Mouse (Mus musculus) hindbrain, embryonic 16.5 days (tissue): ENCODE measurements around the gene Sirt6. TPM values are rescaled to one million over a fixed set of nuclear protein-coding genes. Genes with fewer than 3 reads are reported as not detected.
"Not testable (repeated sequence)": the region's sequence is repeated elsewhere in the genome, so short reads cannot be mapped to it uniquely, and the experiment has no call there.

Source experiments
- ATAC-seq: fragments of 200-750 bp; cut with Nextera tagmentation; 2 replicates; pipeline ENCODE4 v1.8.0; 2017; ENCODE audit warnings: moderate TSS enrichment, moderate library complexity
- H3K27ac ChIP-seq: fragments of 300-500 bp; sonication (generic); 2 replicates; pipeline ENCODE4 v1.5.1; 2014; ENCODE audit warnings: low read depth, mild to moderate bottlenecking, control low read depth, low read length, moderate library complexity
- H3K27me3 ChIP-seq: fragments of 300-500 bp; sonication (generic); replicated peaks from 2 replicates; pipeline ENCODE4 v1.6.1; 2014; ENCODE audit warnings: low read length; ENCODE audit not compliant: control insufficient read depth, insufficient read depth
- H3K36me3 ChIP-seq: fragments of 300-500 bp; sonication (generic); 2 replicates; pipeline ENCODE4 v1.6.1; 2014; ENCODE audit warnings: mild to moderate bottlenecking, low read length, moderate library complexity, mixed read lengths; ENCODE audit not compliant: control insufficient read depth, insufficient read depth
- H3K4me1 ChIP-seq: fragments of 300-500 bp; sonication (generic); 2 replicates; pipeline ENCODE4 v1.6.1; 2014; ENCODE audit warnings: low read depth, low read length; ENCODE audit not compliant: control insufficient read depth, insufficient read depth
- H3K4me2 ChIP-seq: fragments of 300-500 bp; sonication (generic); 2 replicates; pipeline ENCODE4 v1.6.1; 2014; ENCODE audit warnings: mild to moderate bottlenecking, low read length, control low read depth, moderate library complexity
- H3K4me3 ChIP-seq: fragments of 300-500 bp; sonication (generic); 2 replicates; pipeline ENCODE4 v1.5.1; 2014; ENCODE audit warnings: mild to moderate bottlenecking, low read length, control low read depth, moderate library complexity
- H3K9ac ChIP-seq: fragments of 300-500 bp; sonication (generic); 2 replicates; pipeline ENCODE4 v1.6.1; 2014; ENCODE audit warnings: low read depth, mild to moderate bottlenecking, control low read depth, low read length, moderate library complexity
- H3K9me3 ChIP-seq: fragments of 300-500 bp; sonication (generic); 2 replicates; pipeline ENCODE4 v1.6.1; 2014; ENCODE audit warnings: mild to moderate bottlenecking, low read length, moderate library complexity; ENCODE audit not compliant: control insufficient read depth
- WGBS: fragments of 180-500 bp; shearing (Covaris S2); extraction: QIAGEN DNeasy Blood & Tissue Kit; methylation state at CpG from one replicate; pipeline ENCODE4 v1.1.7; 2014; 5-methylcytosine and 5-hydroxymethylcytosine counted together
- polyA plus RNA-seq: library from polyadenylated mRNA; unstranded; fragments of >200 nt; fragmentation: Nextera tagmentation; extraction: Ambion mirVana; gene quantifications from 2 replicates; pipeline ENCODE4 v1.2.1, GENCODE M21; 2015

Gene Sirt6
- polyA plus RNA-seq, 1 experiment from 2014 or later, result 35.8 TPM

GRCm38 (mm10) chr10:81643449-81644055 lies 16.0 kb upstream of the Sirt6 start:
- Histone ChIP-seq H3K9ac (peak overlapping the region; percentile 95), H3K4me2 (peak overlapping the region; percentile 92), H3K9me3 (no peaks in the 10 kb centered on the region), H3K36me3 (no peaks in the 10 kb centered on the region), H3K4me3 (peak overlapping the region; percentile 75), H3K4me1 (peaks cover 24% of the 10 kb centered on the region), H3K27ac (peak overlapping the region; percentile 97), H3K27me3 (no peaks in the 10 kb centered on the region)
- 1% methylated on average over 70 of the region's 75 CpGs for WGBS
- ATAC-seq, result peak; percentile 91

DNA sequence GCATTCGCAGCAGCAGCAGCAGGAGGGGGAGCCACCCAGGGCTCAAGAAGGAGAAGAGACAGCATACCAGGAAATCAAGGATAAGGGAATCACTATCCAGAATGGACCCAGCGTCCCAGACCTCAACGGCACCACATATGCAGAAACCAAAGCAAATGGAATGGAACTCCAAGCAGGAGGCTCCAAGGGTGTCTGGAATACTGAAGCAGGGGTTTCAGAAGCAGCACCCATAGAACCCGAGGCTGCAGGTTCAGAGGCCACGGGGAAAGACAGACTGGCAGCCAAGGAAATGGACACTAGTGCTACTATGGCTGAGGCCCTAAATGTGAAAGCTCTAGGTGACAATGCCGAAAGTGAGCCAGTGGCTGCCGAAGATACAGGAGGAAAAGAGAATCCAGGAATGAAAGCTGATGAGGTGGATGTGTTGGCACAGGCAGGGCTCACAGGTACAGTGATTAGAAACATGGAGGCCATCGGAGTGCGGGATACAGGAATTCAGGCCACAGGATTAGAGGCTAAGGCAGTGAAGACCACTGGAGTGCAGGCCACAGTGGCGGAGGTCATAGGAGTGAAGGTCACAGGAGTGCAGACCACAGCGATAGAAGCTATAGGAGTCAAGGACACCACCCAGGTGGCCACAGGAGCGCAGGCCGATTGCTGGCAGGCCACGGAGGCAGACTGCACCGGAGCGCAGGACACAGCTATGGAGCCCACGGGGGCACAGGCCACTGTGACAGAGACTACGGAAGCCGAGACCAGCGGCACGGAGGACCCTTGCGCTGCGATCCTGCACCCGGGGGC lies 15.3 kb upstream of the Sirt6 start:
- WGBS, result 21% methylated on average over 24 of the region's 24 CpGs
- ATAC-seq, result no peak; the same call in 1 of the 2 replicates

DNA sequence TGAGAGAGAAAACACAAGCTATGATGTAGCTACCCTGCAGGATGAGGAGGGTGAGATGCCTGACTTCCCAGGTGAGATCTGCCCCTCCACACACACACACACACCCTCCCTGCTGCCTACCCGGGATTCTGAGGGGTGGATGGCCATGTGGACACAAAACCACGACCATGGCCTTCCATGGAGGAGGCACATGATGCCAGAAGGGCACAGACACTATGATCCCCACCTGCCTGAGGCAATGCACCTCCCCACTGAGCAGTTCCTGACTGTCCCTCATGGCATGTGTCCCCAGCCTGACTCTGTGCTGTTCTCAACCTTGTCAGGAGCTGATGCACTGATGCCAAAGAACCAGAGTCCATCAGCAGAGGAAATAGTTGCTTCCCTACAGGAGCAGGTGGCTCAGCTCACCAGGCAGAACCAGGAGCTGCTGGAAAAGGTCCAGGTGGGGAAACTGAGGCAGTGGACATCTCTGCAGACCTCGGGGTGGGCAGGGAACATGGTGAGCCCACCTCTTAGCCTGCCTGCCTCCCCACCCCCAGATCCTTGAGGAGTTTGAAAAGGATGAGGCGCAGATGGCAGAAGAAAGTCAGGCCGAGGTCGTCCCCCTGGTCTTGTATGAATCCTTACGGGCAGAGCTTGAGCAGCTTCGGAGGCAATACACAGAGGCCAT lies 14.5 kb upstream of the Sirt6 start:
- 75% methylated on average over 8 of the region's 8 CpGs for WGBS
- no peaks in the 10 kb centered on the region for H3K27me3 ChIP-seq

More for the DNA sequence above, 15.3 kb upstream of the Sirt6 start:
- H3K4me2 ChIP-seq, result peak overlapping the region; percentile 92
- peaks cover 24% of the 10 kb centered on the region for H3K4me1 ChIP-seq
- H3K9me3 ChIP-seq, result no peaks in the 10 kb centered on the region
- H3K9ac ChIP-seq, result peak overlapping the region; percentile 95
- peak overlapping the region; percentile 75 for H3K4me3 ChIP-seq
- H3K27me3 ChIP-seq, result no peaks in the 10 kb centered on the region
- H3K27ac ChIP-seq, result peak overlapping the region; percentile 97
- no peaks in the 10 kb centered on the region for H3K36me3 ChIP-seq

GRCm38 (mm10) chr10:81641566-81641965 lies 14.0 kb upstream of the Sirt6 start:
- Histone ChIP-seq H3K4me3 (no peak overlapping the region), H3K9ac (no peak overlapping the region), H3K9me3 (no peaks in the 10 kb centered on the region), H3K4me2 (no peak overlapping the region; the same call in none of the 2 replicates), H3K27me3 (no peaks in the 10 kb centered on the region), H3K4me1 (peaks cover 24% of the 10 kb centered on the region), H3K36me3 (no peaks in the 10 kb centered on the region), H3K27ac (no peak overlapping the region)
- ATAC-seq, result no peak
- WGBS, result 85% methylated on average over 2 of the region's 2 CpGs

More for the DNA sequence above, 14.5 kb upstream of the Sirt6 start:
- Histone ChIP-seq H3K9ac (peak overlapping the region; percentile 95), H3K27ac (no peak overlapping the region), H3K36me3 (no peaks in the 10 kb centered on the region), H3K4me3 (peak overlapping the region; percentile 75), H3K9me3 (no peaks in the 10 kb centered on the region), H3K4me2 (peak overlapping the region; percentile 92), H3K4me1 (peaks cover 24% of the 10 kb centered on the region)
- ATAC-seq, result no peak

DNA sequence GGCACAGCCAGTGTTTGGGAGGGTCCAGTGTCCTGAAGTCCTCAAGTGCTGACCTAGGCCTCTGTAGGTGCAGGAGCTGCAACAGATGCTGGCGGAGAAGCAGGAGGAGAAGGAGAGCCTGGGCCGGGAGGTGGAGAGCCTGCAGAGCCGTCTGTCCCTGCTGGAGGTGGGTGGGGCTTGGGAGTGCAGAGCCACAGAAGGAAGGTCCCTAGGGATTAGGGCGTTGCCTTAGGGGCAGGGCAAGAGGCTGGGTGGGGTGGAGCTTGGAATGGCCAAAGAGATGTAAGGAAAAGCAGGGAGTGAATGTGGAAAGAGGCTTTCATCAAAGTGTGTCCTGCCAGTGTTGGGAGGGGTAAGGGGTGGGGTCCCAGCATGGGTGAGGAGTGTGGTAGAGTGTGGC lies 13.2 kb upstream of the Sirt6 start:
- not testable (repeated sequence) for H3K27ac ChIP-seq, H3K9ac ChIP-seq, ATAC-seq, H3K4me2 ChIP-seq, H3K36me3 ChIP-seq, H3K4me3 ChIP-seq, H3K9me3 ChIP-seq, H3K27me3 ChIP-seq
- H3K4me1 ChIP-seq, result peaks cover 24% of the 10 kb centered on the region
- 48% methylated on average over 4 of the region's 4 CpGs for WGBS

GRCm38 (mm10) chr10:81638101-81638500 lies 10.5 kb upstream of the Sirt6 start:
- H3K27me3 ChIP-seq, result no peaks in the 10 kb centered on the region
- WGBS, result 81% methylated on average over 6 of the region's 6 CpGs
- no peak for ATAC-seq
- H3K27ac ChIP-seq, result no peak overlapping the region
- H3K4me3 ChIP-seq, result no peak overlapping the region
- peaks cover 24% of the 10 kb centered on the region for H3K4me1 ChIP-seq
- H3K36me3 ChIP-seq, result no peaks in the 10 kb centered on the region
- no peak overlapping the region for H3K9ac ChIP-seq
- no peak overlapping the region for H3K4me2 ChIP-seq
- H3K9me3 ChIP-seq, result no peaks in the 10 kb centered on the region

DNA sequence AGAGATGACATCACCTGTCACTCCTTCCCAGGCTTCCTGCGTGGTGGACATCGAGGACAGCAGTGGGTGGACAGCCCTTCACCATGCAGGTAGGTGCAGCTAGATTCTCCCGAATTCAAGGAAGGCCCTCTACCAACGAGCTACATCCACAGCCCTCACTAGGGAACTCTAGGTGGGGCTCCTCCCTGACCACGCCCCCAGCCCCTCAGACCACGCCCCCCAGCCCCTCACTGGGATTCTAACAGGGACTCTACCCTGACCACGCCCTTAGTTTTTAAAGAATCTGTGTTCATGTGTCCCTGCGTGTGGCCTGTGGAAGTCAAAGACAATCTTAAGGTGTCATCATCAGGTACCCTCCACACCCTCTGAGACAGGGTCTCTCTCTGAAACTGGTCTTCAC lies 8.7 kb upstream of the Sirt6 start:
- 22% methylated on average over 8 of the region's 8 CpGs for WGBS
- Histone ChIP-seq H3K4me2 (no peak overlapping the region), H3K4me1 (peaks cover 9% of the 10 kb centered on the region), H3K9ac (no peak overlapping the region), H3K27ac (no peak overlapping the region), H3K4me3 (no peak overlapping the region), H3K27me3 (no peaks in the 10 kb centered on the region), H3K9me3 (no peaks in the 10 kb centered on the region), H3K36me3 (no peaks in the 10 kb centered on the region)
- no peak for ATAC-seq

DNA sequence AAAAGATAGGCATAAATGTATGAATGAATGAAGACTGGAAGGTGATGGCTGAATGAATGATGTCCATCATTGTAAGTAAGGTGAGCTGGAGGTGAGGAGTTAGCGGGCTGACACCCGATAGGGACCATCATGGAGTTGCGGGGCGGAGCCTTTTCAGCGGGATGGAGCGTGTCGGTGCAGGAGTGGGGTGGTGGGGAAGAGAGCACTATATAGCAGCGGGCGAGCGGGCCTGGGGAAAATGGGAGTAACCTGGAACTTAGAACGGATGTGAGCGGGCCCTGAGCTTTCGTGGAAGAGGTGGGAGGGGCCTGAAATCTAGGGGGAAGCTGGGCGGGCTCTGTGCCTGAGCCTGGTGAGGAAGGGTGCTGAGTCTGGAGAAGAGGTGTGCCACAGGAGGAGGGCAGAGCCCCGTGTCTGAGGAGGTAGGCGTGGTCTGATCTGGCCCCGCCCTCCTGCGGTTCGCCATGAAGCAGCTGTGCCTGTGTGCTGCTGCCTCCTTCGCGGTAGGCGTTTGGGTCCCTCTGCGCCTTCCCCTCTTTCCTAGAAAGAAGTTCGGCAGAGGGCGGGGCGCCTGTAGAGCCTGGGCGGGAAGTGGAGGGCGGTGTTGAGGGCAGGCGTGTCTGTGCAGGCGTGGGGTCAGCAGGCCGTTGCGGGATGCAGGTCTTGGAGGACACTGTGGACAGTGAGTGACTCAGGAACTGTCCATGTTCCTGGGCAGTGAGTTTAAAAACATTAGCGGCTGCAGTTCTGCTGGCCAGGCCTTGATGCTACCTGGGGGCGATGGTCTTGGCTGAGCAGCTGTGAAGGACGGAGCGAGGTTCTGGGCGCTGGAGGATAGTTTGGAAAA lies 5.9 kb upstream of the Sirt6 start:
- Histone ChIP-seq H3K4me2 (peak overlapping the region; percentile 63), H3K9ac (peak overlapping the region; percentile 78), H3K36me3 (no peaks in the 10 kb centered on the region), H3K4me3 (peak overlapping the region; percentile 57), H3K9me3 (no peaks in the 10 kb centered on the region), H3K27ac (peak overlapping the region; percentile 72), H3K4me1 (peaks cover 3% of the 10 kb centered on the region), H3K27me3 (peaks cover 4% of the 10 kb centered on the region; the same call in 1 of the 2 replicates)
- ATAC-seq, result peak; percentile 90
- 3% methylated on average over 37 of the region's 37 CpGs for WGBS
